Mouse (Mus musculus): ENCODE results near the gene Wwox. TPM values are rescaled to one million over a fixed set of nuclear protein-coding genes. Genes with fewer than 3 reads are reported as not detected.

Wwox gene
- polyA plus RNA-seq, 1 experiment from 2014 or later, result 13.8 TPM

GRCm38 (mm10) chr8:114789616-114790015 is 350.2 kb downstream of the Wwox start:
- whole genome bisulfite sequencing, result 92% methylated on average over 7 of the region's 7 CpGs

GRCm38 (mm10) chr8:114790754-114791153 is 351.3 kb downstream of the Wwox start:
- Histone ChIP-seq H3K4me3 (ENCODE audit: low read depth, low read length) (no peak overlapping the region), H3K9me3 (ENCODE audit: control insufficient read depth, low read length) (no peaks in the 10 kb centered on the region), H3K27ac (ENCODE audit: low read depth, low read length) (no peak overlapping the region), H3K27me3 (ENCODE audit: control insufficient read depth, insufficient read depth, low read length) (no peaks in the 10 kb centered on the region), H3K4me2 (ENCODE audit: low read depth, low read length, severe bottlenecking) (no peak overlapping the region), H3K4me1 (replicated peaks; ENCODE audit: control insufficient read depth, insufficient read depth, low read length) (no peaks in the 10 kb centered on the region), H3K36me3 (ENCODE audit: control insufficient read depth, insufficient read depth, low read length) (no peaks in the 10 kb centered on the region), H3K9ac (ENCODE audit: low read length) (no peak overlapping the region)
- DNase-seq (ENCODE audit: low spot score), result no peak
- no peak for ATAC-seq (replicated peaks; ENCODE audit: low FRiP score)
- 89% methylated on average over 7 of the region's 7 CpGs for WGBS

More at GRCm38 (mm10) chr8:114789616-114790015, 350.2 kb downstream of the Wwox start:
- no peak overlapping the region for H3K4me2 ChIP-seq (ENCODE audit: low read depth, low read length, severe bottlenecking)
- no peaks in the 10 kb centered on the region for H3K4me1 ChIP-seq (replicated peaks; ENCODE audit: control insufficient read depth, insufficient read depth, low read length)
- DNase-seq (ENCODE audit: low spot score), result no peak
- no peak overlapping the region for H3K27ac ChIP-seq (ENCODE audit: low read depth, low read length)
- H3K9ac ChIP-seq (ENCODE audit: low read length), result no peak overlapping the region
- H3K4me3 ChIP-seq (ENCODE audit: low read depth, low read length), result no peak overlapping the region
- no peaks in the 10 kb centered on the region for H3K9me3 ChIP-seq (ENCODE audit: control insufficient read depth, low read length)
- H3K36me3 ChIP-seq (ENCODE audit: control insufficient read depth, insufficient read depth, low read length), result no peaks in the 10 kb centered on the region
- H3K27me3 ChIP-seq (ENCODE audit: control insufficient read depth, insufficient read depth, low read length), result no peaks in the 10 kb centered on the region
- ATAC-seq (replicated peaks; ENCODE audit: low FRiP score), result no peak

- Histone ChIP-seq H3K4me3 (ENCODE audit: low read depth, low read length) (no peak overlapping the region), H3K4me2 (ENCODE audit: low read depth, low read length, severe bottlenecking) (no peak overlapping the region), H3K9me3 (ENCODE audit: control insufficient read depth, low read length) (no peaks in the 10 kb centered on the region), H3K4me1 (replicated peaks; ENCODE audit: control insufficient read depth, insufficient read depth, low read length) (no peaks in the 10 kb centered on the region), H3K36me3 (ENCODE audit: control insufficient read depth, insufficient read depth, low read length) (no peaks in the 10 kb centered on the region), H3K27me3 (ENCODE audit: control insufficient read depth, insufficient read depth, low read length) (no peaks in the 10 kb centered on the region), H3K9ac (ENCODE audit: low read length) (no peak overlapping the region), H3K27ac (ENCODE audit: low read depth, low read length) (no peak overlapping the region)
- DNase-seq (ENCODE audit: low spot score) (no peak), ATAC-seq (replicated peaks; ENCODE audit: low FRiP score) (no peak)
- WGBS, result 90% methylated on average over 9 of the region's 9 CpGs
These were observed 354.2 kb downstream of the Wwox start for GRCm38 (mm10) chr8:114793682-114794081.

GRCm38 (mm10) chr8:114801428-114802134 is 362.1 kb downstream of the Wwox start:
- no peaks in the 10 kb centered on the region for H3K9me3 ChIP-seq (ENCODE audit: control insufficient read depth, low read length)
- no peak overlapping the region for H3K9ac ChIP-seq (ENCODE audit: low read length)
- ATAC-seq (replicated peaks; ENCODE audit: low FRiP score), result no peak
- H3K27me3 ChIP-seq (ENCODE audit: control insufficient read depth, insufficient read depth, low read length), result no peaks in the 10 kb centered on the region
- H3K4me3 ChIP-seq (ENCODE audit: low read depth, low read length), result no peak overlapping the region
- H3K36me3 ChIP-seq (ENCODE audit: control insufficient read depth, insufficient read depth, low read length), result no peaks in the 10 kb centered on the region
- H3K27ac ChIP-seq (ENCODE audit: low read depth, low read length), result no peak overlapping the region
- no peaks in the 10 kb centered on the region for H3K4me1 ChIP-seq (replicated peaks; ENCODE audit: control insufficient read depth, insufficient read depth, low read length)
- 78% methylated on average over 7 of the region's 7 CpGs for WGBS
- DNase-seq (ENCODE audit: low spot score), result no peak
- H3K4me2 ChIP-seq (ENCODE audit: low read depth, low read length, severe bottlenecking), result no peak overlapping the region

- 56% methylated on average over 5 of the region's 5 CpGs for WGBS
- Histone ChIP-seq H3K4me1 (replicated peaks; ENCODE audit: control insufficient read depth, insufficient read depth, low read length) (no peaks in the 10 kb centered on the region), H3K27me3 (ENCODE audit: control insufficient read depth, insufficient read depth, low read length) (no peaks in the 10 kb centered on the region), H3K27ac (ENCODE audit: low read depth, low read length) (no peak overlapping the region), H3K9ac (ENCODE audit: low read length) (no peak overlapping the region), H3K36me3 (ENCODE audit: control insufficient read depth, insufficient read depth, low read length) (no peaks in the 10 kb centered on the region), H3K4me3 (ENCODE audit: low read depth, low read length) (no peak overlapping the region), H3K4me2 (ENCODE audit: low read depth, low read length, severe bottlenecking) (no peak overlapping the region), H3K9me3 (ENCODE audit: control insufficient read depth, low read length) (no peaks in the 10 kb centered on the region)
- no peak for ATAC-seq (replicated peaks; ENCODE audit: low FRiP score)
- DNase-seq (ENCODE audit: low spot score), result no peak
These were observed 363.7 kb downstream of the Wwox start for GRCm38 (mm10) chr8:114803113-114803512.

GRCm38 (mm10) chr8:114806826-114807420 is 367.5 kb downstream of the Wwox start:
- WGBS, result 94% methylated on average over 9 of the region's 9 CpGs
- Histone ChIP-seq H3K9me3 (ENCODE audit: control insufficient read depth, low read length) (no peaks in the 10 kb centered on the region), H3K4me1 (replicated peaks; ENCODE audit: control insufficient read depth, insufficient read depth, low read length) (no peaks in the 10 kb centered on the region), H3K27me3 (ENCODE audit: control insufficient read depth, insufficient read depth, low read length) (no peaks in the 10 kb centered on the region), H3K9ac (ENCODE audit: low read length) (no peak overlapping the region), H3K27ac (ENCODE audit: low read depth, low read length) (no peak overlapping the region), H3K4me2 (ENCODE audit: low read depth, low read length, severe bottlenecking) (no peak overlapping the region), H3K4me3 (ENCODE audit: low read depth, low read length) (no peak overlapping the region), H3K36me3 (ENCODE audit: control insufficient read depth, insufficient read depth, low read length) (no peaks in the 10 kb centered on the region)
- no peak for ATAC-seq (replicated peaks; ENCODE audit: low FRiP score)
- no peak for DNase-seq (ENCODE audit: low spot score)

- no peaks in the 10 kb centered on the region for H3K36me3 ChIP-seq (ENCODE audit: control insufficient read depth, insufficient read depth, low read length)
- no peak overlapping the region for H3K4me2 ChIP-seq (ENCODE audit: low read depth, low read length, severe bottlenecking)
- H3K9me3 ChIP-seq (ENCODE audit: control insufficient read depth, low read length), result no peaks in the 10 kb centered on the region
- H3K4me3 ChIP-seq (ENCODE audit: low read depth, low read length), result no peak overlapping the region
- 65% methylated on average over 22 of the region's 22 CpGs for WGBS
- DNase-seq (ENCODE audit: low spot score) (no peak), ATAC-seq (replicated peaks; ENCODE audit: low FRiP score) (no peak)
- no peaks in the 10 kb centered on the region for H3K4me1 ChIP-seq (replicated peaks; ENCODE audit: control insufficient read depth, insufficient read depth, low read length)
- H3K27me3 ChIP-seq (ENCODE audit: control insufficient read depth, insufficient read depth, low read length), result no peaks in the 10 kb centered on the region
- H3K9ac ChIP-seq (ENCODE audit: low read length), result no peak overlapping the region
- H3K27ac ChIP-seq (ENCODE audit: low read depth, low read length), result no peak overlapping the region
These were observed 368.4 kb downstream of the Wwox start for GRCm38 (mm10) chr8:114807676-114808426.

- ATAC-seq (replicated peaks; ENCODE audit: low FRiP score) (no peak), DNase-seq (ENCODE audit: low spot score) (no peak)
- no peaks in the 10 kb centered on the region for H3K27me3 ChIP-seq (ENCODE audit: control insufficient read depth, insufficient read depth, low read length)
- H3K4me3 ChIP-seq (ENCODE audit: low read depth, low read length), result no peak overlapping the region
- no peak overlapping the region for H3K9ac ChIP-seq (ENCODE audit: low read length)
- no peaks in the 10 kb centered on the region for H3K9me3 ChIP-seq (ENCODE audit: control insufficient read depth, low read length)
- H3K36me3 ChIP-seq (ENCODE audit: control insufficient read depth, insufficient read depth, low read length), result no peaks in the 10 kb centered on the region
- H3K27ac ChIP-seq (ENCODE audit: low read depth, low read length), result no peak overlapping the region
- WGBS, result 92% methylated on average over 5 of the region's 5 CpGs
- H3K4me1 ChIP-seq (replicated peaks; ENCODE audit: control insufficient read depth, insufficient read depth, low read length), result no peaks in the 10 kb centered on the region
- no peak overlapping the region for H3K4me2 ChIP-seq (ENCODE audit: low read depth, low read length, severe bottlenecking)
These were observed 371.0 kb downstream of the Wwox start for GRCm38 (mm10) chr8:114810470-114810869.
